Mouse (Mus musculus): Measurements from ENCODE around the gene Tmem25.

GRCm38 (mm10) chr9:44836439-44836838, 37.3 kb upstream of the Tmem25 start:
- TF ChIP-seq POLR2A (IDR thresholded peaks at IDR 0.05; ENCODE audit: low read depth, low read length) (no peak), CTCF (IDR thresholded peaks at IDR 0.05; ENCODE audit: extremely low read depth, insufficient read length, insufficient replicate concordance, low read depth, low read length) (peak; percentile 72; the same call in 1 of the 2 replicates)
